Mouse (Mus musculus): Measurements from ENCODE around the gene Mamstr.

The Mamstr gene

DNA sequence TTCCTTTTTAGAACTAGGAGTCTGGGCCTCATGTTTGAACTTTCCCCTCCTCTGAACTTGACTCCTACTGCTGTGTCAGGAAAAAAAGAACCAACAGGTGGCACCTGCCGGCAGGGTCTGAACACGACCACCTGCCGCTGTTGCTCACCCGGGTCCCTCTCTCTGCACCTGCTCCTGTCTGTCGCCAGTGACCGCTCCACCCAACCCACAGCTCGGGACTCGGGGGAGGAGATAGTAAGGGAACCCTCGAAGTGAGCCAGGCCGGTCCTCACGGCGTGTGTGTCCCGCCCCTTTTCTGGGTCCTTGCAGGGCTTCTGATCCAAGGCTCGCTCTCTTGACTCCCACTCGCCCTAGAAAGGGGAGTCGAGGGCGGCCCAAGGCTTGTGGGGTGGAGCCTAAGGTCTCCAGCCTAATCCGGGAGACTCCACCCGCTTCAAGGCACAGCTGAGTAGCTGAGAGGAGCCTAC, at the start of gene Mamstr:
Gene Mamstr (plus strand): TSS at position 417 of the 467 bp plus-strand sequence.
- no peak for DNase-seq (ENCODE audit: low read depth, low spot score)

DNA sequence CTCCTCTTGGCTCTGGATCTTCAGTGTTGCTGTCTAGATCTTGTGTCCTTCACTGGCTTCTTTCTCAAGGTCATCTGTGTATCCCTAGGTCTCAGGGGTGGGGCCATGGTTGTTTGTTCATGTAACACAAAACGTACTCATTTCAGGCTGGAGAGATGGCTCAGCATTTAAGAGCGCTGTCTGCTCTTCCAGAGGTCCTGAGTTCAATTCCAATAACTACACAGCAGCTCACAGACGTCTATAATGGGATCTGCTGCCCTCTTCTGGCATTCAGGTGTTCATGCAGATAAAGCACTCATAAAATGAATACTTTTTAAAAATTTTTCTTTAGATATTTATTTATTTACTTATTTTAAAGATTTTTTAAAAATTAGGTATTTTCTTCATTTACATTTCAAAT, 48.9 kb upstream of the Mamstr start:
- peak; percentile 51 for DNase-seq (ENCODE audit: low read depth, low spot score)

DNA sequence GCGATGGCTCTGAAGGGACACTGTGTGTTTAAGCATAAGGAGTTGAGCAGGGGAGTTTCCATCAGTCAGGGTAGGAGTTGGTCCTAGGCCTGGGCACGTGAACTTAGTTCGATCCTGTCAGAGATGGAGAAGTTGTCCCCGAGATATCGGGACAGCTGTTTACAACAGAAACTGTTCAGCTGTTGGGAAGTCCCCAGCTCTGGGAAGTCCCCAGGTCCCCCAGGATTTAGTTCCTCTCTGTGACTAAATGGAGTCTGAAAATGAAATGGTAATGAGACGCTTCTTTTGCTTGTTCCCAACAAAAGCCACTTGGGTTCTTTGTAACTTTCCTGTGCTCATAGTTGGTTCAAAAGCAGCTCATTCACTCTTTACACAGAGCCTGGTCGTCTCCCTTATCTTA, 47.9 kb upstream of the Mamstr start:
- DNase-seq (ENCODE audit: low read depth, low spot score), result no peak

DNA sequence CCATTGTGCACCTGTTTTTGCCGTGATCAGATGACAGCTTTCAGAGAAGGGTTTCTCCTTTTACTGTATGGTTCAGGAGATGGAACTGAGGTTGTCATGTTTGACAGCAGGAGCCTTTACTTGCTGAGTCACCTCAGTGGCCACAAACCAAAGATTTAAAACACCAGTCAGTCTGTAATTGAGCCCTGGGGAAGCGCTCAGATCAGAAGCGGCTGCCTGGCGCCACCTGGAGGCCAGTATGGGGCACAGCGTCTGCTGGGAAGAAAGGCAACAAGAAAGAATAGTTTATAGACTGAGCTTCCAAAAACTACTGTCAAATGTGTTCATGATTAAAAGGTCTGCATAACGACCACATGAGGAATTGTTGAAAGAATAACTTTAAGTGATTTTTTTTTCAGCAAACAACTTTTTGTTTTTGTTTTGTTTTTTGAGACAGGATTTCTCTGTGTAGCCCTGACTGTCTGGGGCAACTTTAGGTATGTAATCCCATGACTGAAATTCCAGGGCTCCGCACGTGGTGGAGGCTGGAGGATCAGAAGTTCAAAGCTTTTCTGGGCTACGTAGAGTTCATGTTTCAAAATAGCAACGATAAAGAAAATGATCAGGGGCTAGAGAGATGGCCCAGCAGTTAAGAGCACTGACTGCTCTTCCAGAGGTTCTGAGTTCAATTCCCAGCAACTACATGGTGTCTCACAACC, 46.5 kb upstream of the Mamstr start:
- DNase-seq (ENCODE audit: low read depth, low spot score), result peak; percentile 88

DNA sequence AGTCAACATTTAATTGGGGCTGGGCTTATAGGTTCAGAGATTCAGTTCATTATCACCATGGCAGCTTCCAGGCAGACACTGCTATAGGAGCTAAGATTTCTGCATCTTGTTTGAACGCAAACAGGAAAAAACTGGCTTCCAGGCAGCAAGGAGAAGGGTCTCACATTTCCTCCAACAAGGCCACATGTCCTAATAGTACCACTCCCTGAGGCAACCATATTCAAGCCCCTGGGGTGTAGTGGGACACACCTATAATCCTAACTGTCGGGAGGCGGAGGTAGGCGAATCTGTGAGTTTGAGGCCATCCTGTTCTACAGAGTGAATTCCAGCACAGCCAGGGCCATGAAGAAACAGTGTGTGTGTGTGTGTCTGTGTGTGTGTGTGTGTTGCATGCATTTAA, 44.6 kb upstream of the Mamstr start:
- DNase-seq (ENCODE audit: low read depth, low spot score), result no peak

DNA sequence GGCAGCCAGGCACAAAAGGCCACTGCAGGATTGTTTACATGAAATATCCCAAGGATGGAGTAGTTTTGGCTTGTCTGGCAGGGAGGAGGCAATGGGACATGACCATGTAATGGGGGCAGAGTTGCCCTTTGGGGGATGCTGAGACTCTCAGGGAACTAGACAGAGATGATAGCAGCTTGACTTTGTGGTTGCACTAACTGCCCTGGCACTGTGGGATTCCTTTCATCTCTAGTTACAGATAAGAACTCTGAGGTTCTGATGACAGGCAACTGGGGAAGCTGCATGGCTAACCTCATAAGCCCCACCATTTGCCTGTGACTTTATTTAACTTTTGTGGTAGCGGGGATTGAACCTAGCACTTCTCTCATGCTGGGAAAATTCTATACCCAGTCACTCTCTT, 43.7 kb upstream of the Mamstr start:
- DNase-seq (ENCODE audit: low read depth, low spot score), result no peak

DNA sequence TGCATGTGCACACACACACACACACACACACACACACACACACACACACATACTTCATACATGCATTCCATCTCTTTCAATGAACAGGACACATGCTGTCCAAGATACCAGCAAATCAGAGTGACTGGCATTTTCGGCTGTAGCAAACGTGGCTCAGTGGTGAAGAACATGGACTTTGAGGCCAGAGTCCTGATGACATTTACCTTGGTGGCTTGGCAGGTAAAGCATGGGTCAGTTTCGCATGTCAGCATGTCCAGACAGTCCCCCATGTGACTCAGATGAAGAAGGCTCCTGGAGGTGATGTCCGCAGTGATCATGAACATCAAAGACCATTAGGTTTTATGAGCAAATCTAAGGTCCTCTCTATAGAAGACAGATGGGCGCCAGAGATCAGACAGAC, 42.8 kb upstream of the Mamstr start:
- no peak for DNase-seq (ENCODE audit: low read depth, low spot score)

DNA sequence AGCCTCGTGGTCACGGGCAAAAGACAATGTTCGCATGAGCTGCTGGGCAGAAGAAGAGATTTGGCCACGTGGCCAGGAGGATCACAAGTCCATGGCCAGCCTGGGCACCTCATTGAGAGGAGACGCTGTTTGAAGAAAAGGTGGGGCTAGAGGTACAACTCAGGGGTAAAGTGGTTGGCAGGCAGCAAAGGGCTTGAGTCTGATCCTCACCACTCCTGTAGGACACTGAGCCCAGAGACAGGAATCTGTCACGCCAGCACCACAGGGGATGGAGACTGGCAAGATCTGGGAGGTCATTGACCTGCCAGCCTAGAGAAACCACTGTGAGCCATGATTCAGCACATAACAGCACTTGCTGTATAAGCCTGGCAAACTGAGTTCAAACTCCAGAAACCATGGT, 42.2 kb upstream of the Mamstr start:
- DNase-seq (ENCODE audit: low read depth, low spot score), result no peak

DNA sequence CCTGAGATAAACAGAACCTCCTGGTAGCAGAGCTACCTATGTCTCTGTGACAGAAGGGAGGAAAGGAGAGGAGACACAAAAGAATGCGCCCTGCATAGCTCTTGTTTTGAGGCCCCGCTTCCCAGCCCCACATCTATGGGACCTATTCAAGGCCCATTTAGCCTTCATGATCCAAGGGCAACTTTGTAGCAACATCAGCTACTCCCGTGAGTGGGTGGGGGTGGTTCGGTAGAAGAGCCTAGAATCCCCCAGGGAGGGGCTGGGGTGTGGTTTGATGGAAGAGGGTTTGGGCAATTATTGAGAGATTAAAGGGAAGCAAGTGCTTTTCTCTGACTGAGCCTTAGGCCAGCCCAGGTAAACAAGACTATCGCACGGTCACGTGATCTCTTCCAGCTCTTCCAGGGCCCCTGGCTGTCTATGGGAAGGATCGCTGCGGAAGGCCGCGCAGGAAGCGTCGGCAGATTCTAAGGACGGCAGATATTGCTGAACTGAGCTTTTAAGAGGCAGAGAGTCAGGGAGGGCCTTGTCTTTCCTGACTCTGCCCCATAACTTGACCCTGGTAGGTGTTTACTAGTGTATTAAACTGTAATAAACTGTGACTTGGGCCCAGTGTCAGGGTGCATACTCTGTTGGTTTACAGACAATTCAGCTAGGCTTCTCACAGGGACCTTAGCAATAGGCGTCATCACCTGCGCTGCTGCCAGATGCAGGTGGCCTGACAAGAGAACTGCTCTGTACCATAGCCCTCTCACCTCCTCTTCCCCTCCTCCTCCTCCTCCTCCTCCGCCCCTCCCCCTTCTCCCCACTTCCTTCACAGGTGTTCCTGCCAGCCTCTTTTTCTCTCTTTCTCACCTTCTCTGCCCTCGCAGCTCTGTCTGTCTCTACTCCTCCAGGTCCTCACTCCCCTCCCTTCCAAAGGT, 40.6 kb upstream of the Mamstr start:
- DNase-seq (ENCODE audit: low read depth, low spot score), result no peak

DNA sequence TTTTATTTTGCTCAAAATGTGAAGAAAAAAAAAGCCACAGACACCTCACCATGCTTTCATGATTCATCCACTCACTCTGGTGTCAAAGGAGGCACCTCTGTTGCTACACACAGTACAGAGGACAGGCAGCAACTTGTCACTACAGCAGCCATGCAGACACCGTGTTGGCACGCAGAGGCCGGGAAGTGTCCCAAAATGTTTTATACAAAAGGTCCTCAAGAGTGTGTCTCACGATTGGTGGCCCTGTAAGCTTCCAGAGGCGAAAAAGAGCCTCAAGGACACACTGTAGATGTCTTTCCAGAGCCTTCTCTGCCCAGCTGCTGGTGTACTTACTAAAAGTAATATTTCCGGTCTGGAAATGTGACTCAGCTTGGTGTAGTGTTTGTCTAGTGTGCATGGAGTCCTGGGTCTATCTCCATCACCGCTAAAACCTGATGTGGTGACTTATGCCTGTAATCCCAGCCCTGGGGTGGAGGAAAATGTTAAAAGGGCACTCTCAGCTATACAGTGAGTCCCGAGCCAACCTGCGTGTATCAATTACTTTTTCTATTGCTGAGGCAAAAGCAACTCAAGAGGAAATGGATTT, 34.0 kb upstream of the Mamstr start:
- DNase-seq (ENCODE audit: low read depth, low spot score), result no peak

DNA sequence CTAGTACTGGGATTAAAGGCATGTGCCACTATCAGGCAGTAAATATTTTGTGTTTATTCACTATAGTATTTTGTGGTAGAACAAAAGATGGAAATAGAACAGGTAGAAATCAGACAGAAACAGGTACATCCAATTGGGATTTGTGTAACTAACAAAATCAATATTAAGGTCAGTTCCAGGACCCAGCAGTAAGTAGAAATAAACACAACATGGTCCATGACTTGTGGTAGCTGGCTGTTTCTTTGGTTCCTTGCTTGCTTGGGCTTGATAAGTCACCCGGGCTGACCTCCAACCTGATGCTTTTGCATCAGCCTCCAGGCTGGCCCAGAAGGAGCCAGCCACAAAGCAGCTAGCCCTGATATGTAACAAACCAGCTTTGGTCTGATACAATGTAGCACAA, 30.3 kb upstream of the Mamstr start:
- no peak for DNase-seq (ENCODE audit: low read depth, low spot score)

DNA sequence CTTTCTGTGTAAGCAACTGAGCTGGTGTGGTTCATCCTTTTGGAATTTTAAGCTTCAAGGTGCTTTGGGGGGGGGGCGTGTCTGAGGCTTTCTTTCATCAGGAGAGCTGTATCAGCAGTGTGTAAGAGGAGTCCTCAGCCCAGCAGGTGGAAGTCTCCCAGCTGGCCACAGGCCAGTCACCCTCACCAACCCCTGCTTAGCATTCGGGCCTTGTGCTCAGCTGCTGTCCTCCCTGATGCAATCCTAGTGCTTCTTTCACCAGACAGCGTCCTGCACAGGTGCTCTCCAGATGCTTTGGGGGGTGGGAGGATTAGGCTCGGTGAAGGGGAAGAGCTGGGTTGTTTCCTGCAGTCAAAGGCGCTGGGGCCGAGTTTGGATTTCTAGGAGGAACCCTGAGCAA, 23.5 kb upstream of the Mamstr start:
- DNase-seq (ENCODE audit: low read depth, low spot score), result peak; percentile 57

DNA sequence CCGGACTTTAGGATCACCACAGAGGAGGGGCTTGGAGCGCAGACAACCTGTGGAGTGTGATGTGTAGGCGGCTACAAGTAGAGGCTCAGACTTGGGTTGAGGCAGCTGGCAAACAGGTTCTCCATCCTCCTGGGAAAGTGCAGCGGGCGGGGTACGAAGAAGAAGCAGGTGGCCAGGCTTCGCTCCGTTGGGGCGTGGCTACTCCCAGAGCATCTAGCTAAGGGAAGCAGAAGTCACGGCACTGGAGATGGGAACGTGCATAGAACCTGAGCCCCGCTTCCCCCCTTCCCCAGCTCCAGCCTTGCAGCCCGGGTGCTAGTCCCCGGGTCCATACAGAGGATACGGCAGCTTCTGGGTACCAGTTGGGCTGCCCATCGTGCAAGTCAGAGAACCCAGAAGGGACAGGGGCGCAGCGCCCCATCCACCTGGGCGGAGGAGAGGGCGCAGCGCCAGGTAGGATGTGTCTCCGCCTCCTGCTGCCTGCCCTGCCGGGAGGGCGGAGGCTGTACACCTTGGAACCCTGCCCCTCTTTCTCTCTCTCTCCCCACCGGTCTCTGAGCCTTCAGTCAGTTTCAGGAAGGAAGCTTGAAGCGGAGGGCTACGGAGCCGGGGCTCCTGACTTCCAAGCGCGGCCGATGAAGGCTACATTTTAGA, 22.6 kb upstream of the Mamstr start, which contains the start of gene Fut1:
Gene Fut1 (plus strand): TSS at position 248 of the 654 bp plus-strand sequence.
- DNase-seq (ENCODE audit: low read depth, low spot score), result no peak

DNA sequence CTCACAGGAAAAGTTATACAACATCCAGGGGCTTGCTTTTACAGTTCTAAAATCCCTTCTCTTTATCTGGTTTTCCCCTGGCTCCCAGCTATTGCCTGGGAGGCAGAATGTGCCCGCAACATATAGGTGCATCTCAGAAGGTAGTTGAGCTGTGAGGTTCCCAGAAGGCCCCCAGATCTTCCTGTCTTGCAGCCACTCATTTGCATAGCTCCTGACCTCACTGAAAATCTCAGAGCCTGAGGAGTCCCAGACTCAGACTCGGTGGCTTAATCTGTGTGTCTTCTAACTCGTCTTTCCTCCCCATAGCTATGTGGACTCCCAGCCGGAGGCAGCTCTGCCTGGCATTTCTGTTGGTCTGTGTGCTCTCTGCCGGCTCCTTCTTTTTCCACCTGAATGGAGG, 21.5 kb upstream of the Mamstr start:
- no peak for DNase-seq (ENCODE audit: low read depth, low spot score)

DNA sequence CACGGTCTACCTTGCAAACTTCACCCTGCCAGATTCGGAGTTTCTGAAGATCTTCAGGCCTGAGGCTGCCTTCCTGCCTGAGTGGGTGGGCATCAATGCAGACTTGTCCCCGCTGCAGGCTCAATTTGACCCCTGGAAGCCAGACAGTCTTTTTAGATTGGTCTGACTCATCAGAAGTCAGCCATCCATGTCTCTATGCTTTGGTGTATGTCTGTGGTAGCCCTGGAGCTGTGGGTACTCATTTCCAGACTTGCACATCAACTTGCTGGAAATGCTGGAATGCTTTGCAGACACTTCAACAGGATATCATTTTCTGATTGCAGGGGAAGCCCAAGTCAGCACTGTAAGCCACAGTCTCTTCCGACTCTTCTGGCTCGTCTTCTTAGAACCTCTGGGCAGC, 20.2 kb upstream of the Mamstr start:
- DNase-seq (ENCODE audit: low read depth, low spot score), result no peak

DNA sequence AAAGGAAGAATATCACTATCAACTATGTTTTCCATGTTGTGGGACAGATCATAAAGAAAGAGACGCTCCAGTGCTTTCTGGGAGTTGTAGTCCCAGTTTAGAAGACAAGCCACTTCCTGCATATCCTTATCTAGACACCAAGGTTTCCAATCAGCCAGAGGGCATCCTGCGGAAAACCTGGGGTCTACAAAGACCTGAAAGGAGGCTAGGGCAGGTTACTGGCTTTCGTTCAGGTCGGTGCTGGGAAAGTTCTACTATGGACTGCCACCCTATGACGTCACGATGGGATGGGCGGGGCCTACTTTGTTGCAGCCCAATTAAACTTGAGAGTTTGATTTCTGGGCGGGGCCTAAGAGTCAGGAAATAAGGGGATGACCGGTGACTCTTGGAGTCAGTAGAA, 18.3 kb upstream of the Mamstr start, which contains the start of gene Izumo1:
Gene Izumo1 (plus strand): TSS at position 369 of the 400 bp plus-strand sequence.
- no peak for DNase-seq (ENCODE audit: low read depth, low spot score)

DNA sequence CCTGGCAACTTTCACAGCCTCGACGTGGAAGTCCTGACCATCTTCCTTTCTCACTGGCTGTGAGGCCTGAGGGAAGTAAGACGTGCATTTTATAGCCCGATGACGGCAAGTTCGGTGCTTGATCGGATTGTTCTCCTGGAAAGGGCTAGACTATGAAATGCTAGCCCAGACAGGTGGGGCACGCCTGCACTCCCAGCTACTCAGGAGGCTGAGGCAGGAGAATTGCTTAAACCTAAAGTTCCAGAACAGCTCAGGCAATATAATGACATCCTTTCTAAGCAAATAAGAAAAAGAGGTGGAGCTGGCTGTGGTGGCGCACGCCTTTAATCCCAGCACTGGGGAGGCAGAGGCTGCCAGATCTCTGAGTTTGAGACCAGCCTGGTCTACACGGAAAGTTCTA, 16.3 kb upstream of the Mamstr start:
- no peak for DNase-seq (ENCODE audit: low read depth, low spot score)

DNA sequence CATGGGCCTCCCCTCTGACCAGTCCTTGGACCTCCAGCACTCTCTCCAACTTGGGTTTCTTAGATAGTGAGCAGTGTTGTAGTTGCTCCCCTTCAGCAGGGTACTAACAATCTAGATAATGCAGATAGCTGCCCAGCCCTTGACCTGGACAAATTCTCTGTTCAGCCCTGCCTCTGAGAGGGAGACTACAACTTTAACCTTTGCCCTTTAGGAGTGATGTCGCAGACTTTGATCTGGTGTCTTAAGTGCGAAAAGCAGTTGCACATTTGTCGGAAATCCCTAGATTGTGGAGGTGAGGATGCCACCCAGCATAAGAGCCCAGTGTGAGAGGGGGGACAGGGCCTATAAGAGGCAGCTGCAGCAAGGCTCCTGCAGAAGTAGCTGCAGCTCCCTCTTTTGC, 15.1 kb upstream of the Mamstr start:
- no peak for DNase-seq (ENCODE audit: low read depth, low spot score)

DNA sequence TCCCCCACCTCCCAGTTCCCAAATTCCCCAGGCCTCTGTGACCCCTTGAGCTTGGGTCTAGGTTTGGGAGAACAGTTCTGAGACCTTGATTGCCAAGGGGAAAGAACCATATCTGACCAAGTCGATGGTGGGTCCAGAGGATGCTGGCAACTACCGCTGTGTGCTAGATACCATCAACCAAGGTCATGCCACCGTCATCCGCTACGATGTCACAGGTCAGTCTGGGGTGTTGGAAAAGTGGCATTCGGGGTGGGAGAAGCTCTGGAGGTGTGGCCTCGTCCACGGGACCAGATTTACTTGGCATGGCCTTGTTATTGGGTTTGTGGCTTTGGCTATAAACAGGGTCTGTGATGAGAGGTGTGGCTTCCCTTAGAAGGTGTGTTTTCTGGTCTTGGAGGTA, 14.3 kb upstream of the Mamstr start:
- DNase-seq (ENCODE audit: low read depth, low spot score), result no peak

DNA sequence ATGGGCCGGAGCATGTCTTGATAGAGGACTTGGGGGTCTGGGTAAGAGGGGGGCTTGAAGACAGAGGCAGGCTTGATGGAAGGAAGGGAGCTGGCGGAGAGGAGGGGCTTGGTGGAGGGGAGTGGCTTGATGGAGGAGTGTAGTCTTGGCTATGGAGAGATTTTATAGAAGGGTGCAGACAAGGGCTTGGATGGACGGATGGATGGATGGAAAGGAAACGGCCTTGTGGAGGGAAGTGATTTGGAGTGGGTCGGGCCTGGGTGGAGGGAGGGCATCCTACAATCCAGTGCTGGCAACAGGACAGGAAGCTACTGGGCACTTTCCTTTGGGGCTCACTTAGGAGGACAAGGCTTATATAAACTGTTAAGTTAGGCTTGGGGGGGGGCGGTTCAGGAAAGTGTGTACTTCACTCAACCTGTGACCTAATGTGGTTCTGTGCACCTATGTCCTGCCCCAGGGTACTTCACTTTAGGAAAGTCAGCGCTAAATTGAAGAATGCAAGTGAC, 13.2 kb upstream of the Mamstr start:
- DNase-seq (ENCODE audit: low read depth, low spot score), result no peak

DNA sequence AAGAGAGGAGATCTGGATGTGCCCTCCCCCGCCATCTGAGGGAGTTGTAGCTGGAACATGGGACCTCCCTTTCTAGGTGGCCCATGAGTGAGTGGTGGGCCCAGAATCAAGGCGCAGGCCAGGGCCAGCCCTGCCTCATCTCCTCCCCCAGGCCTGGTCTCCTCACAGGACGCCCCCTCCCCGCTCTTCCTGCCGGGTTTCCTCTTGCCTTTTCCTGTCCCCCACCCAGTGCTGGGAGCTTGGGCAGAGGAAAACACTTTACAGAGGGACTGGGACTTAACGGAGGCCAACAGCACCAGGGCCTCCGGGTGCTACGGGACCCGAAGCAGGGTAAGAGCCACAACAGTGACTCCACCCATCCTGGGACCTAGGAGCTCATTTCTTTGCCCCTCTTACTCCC, 12.5 kb upstream of the Mamstr start, which contains the start of gene Rasip1:
Gene Rasip1 (plus strand): TSS at position 228 of the 400 bp plus-strand sequence.
- no peak for DNase-seq (ENCODE audit: low read depth, low spot score)

Measured in 3T3-L1 (cell line).